Mouse (Mus musculus): ENCODE data around the gene Cpn1. TPM values are rescaled to one million over a fixed set of nuclear protein-coding genes. Genes with fewer than 3 reads are reported as not detected.

The Cpn1 gene
- total and polyA plus RNA-seq, 2 experiments from 2014 or later, result 0.12 TPM; not detected in 1

DNA sequence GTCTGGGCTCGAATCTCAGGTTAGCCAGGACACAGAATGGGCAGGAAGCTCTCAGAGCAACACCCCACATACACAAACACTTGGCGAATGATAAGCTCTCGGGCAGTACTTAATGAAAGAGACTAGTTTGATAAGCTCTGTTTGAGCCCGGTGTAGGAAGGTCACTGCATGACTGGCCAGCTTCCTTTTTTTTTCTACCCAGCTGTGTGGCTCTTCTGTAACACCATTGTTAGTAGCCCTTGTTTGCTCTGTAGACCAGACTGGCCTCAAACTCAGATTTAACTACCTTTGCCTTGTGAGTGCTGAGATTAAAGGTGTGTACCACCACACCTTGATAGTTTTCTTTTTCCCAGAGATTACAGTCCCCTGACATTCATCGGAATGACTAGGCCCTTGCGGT is 27.5 kb upstream of the Cpn1 start:
- TF ChIP-seq EP300 (IDR thresholded peaks at IDR 0.05; ENCODE audit: low read depth) (no peak), CTCF (IDR thresholded peaks at IDR 0.05; ENCODE audit: low read depth) (no peak)
- WGBS, result 44% methylated on average over 6 of the region's 6 CpGs
- no peaks in the 10 kb centered on the region for H3K9me3 ChIP-seq (replicated peaks; ENCODE audit: control insufficient read depth, low read length)
- no peak for DNase-seq (ENCODE audit: low spot score)
- no peak overlapping the region for H3K27ac ChIP-seq (ENCODE audit: low read depth)
- H3K4me2 ChIP-seq (ENCODE audit: low read depth, low read length), result no peak overlapping the region
- H3K36me3 ChIP-seq (replicated peaks; ENCODE audit: control insufficient read depth, insufficient read depth, low read length), result no peaks in the 10 kb centered on the region
- no peaks in the 10 kb centered on the region for H3K4me1 ChIP-seq (ENCODE audit: control insufficient read depth, insufficient read depth)
- no peak overlapping the region for H3K9ac ChIP-seq (replicated peaks; ENCODE audit: low read depth, low read length)
- no peak for ATAC-seq (ENCODE audit: insufficient read depth, low read depth)
- no peaks in the 10 kb centered on the region for H3K27me3 ChIP-seq (ENCODE audit: control insufficient read depth, insufficient read depth, low read length)
- no peak overlapping the region for H3K4me3 ChIP-seq (ENCODE audit: low read depth, low read length)

DNA sequence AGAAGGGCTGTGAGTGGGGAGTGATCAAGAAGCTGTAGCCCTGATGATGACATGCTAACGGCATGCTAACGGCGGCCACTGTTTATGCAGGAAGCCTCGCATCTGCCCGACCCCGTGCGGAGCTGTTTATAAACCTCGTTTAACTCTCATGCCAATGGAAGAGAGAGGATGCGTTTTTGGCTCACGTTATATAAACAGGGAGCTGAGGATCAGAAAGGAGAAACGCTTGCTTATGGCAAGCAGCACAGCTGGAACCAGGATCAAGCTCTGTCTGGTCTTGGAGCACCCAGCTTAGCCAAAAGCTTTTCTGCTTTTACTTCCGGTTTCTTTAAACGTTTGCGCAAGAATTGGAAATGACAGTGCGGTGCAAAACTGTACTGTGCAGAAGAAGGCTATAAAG is 22.4 kb upstream of the Cpn1 start:
- Histone ChIP-seq H3K4me3 (ENCODE audit: low read depth, low read length) (no peak overlapping the region), H3K36me3 (replicated peaks; ENCODE audit: control insufficient read depth, insufficient read depth, low read length) (no peaks in the 10 kb centered on the region), H3K9me3 (replicated peaks; ENCODE audit: control insufficient read depth, low read length) (no peaks in the 10 kb centered on the region), H3K4me1 (ENCODE audit: control insufficient read depth, insufficient read depth) (no peaks in the 10 kb centered on the region), H3K4me2 (ENCODE audit: low read depth, low read length) (no peak overlapping the region), H3K9ac (replicated peaks; ENCODE audit: low read depth, low read length) (no peak overlapping the region), H3K27me3 (ENCODE audit: control insufficient read depth, insufficient read depth, low read length) (no peaks in the 10 kb centered on the region), H3K27ac (ENCODE audit: low read depth) (no peak overlapping the region)
- 72% methylated on average over 15 of the region's 15 CpGs for WGBS
- TF ChIP-seq EP300 (IDR thresholded peaks at IDR 0.05; ENCODE audit: low read depth) (no peak), CTCF (IDR thresholded peaks at IDR 0.05; ENCODE audit: low read depth) (no peak)
- no peak for DNase-seq (ENCODE audit: low spot score)
- no peak for ATAC-seq (ENCODE audit: insufficient read depth, low read depth)

DNA sequence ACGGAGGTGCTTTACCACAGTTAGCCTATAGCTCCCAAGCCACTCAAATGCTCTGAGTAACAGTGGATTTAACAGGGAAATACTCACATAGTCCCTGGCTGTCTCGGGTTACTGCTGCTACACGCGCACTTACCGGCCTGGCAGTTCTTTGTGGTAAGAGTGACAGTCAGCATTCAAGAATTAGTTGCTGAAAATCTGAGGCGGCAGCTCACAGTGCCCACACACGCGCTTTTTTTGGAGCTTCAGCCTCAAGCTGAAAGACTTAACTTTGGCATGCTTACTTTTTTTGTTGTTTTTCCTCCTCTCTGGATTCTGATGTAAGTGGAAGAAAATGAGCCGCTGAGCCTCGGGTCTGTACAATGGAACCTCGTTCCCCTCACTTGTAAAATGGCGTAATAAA is 20.8 kb upstream of the Cpn1 start:
- H3K36me3 ChIP-seq (replicated peaks; ENCODE audit: control insufficient read depth, insufficient read depth, low read length), result no peaks in the 10 kb centered on the region
- no peaks in the 10 kb centered on the region for H3K27me3 ChIP-seq (ENCODE audit: control insufficient read depth, insufficient read depth, low read length)
- no peaks in the 10 kb centered on the region for H3K9me3 ChIP-seq (replicated peaks; ENCODE audit: control insufficient read depth, low read length)
- TF ChIP-seq CTCF (IDR thresholded peaks at IDR 0.05; ENCODE audit: low read depth) (no peak), EP300 (IDR thresholded peaks at IDR 0.05; ENCODE audit: low read depth) (no peak)
- no peaks in the 10 kb centered on the region for H3K4me1 ChIP-seq (ENCODE audit: control insufficient read depth, insufficient read depth)
- WGBS, result 67% methylated on average over 12 of the region's 12 CpGs
- H3K27ac ChIP-seq (ENCODE audit: low read depth), result no peak overlapping the region
- DNase-seq (ENCODE audit: low spot score) (no peak), ATAC-seq (ENCODE audit: insufficient read depth, low read depth) (no peak)
- H3K9ac ChIP-seq (replicated peaks; ENCODE audit: low read depth, low read length), result no peak overlapping the region
- H3K4me3 ChIP-seq (ENCODE audit: low read depth, low read length), result no peak overlapping the region
- no peak overlapping the region for H3K4me2 ChIP-seq (ENCODE audit: low read depth, low read length)

GRCm38 (mm10) chr19:44005025-44005424 is 18.7 kb upstream of the Cpn1 start:
- no peaks in the 10 kb centered on the region for H3K4me1 ChIP-seq (ENCODE audit: control insufficient read depth, insufficient read depth)
- no peak for ATAC-seq (ENCODE audit: insufficient read depth, low read depth)
- no peak overlapping the region for H3K27ac ChIP-seq (ENCODE audit: low read depth)
- H3K4me2 ChIP-seq (ENCODE audit: low read depth, low read length), result no peak overlapping the region
- H3K27me3 ChIP-seq (ENCODE audit: control insufficient read depth, insufficient read depth, low read length), result no peaks in the 10 kb centered on the region
- H3K9ac ChIP-seq (replicated peaks; ENCODE audit: low read depth, low read length), result no peak overlapping the region
- H3K4me3 ChIP-seq (ENCODE audit: low read depth, low read length), result no peak overlapping the region
- TF ChIP-seq EP300 (IDR thresholded peaks at IDR 0.05; ENCODE audit: low read depth), result no peak
- TF ChIP-seq CTCF (IDR thresholded peaks at IDR 0.05; ENCODE audit: low read depth), result no peak
- H3K36me3 ChIP-seq (replicated peaks; ENCODE audit: control insufficient read depth, insufficient read depth, low read length), result no peaks in the 10 kb centered on the region
- 70% methylated on average over 4 of the region's 4 CpGs for WGBS
- H3K9me3 ChIP-seq (replicated peaks; ENCODE audit: control insufficient read depth, low read length), result no peaks in the 10 kb centered on the region
- DNase-seq (ENCODE audit: low spot score), result no peak

GRCm38 (mm10) chr19:44004261-44004660 is 17.9 kb upstream of the Cpn1 start:
- H3K27me3 ChIP-seq (ENCODE audit: control insufficient read depth, insufficient read depth, low read length), result no peaks in the 10 kb centered on the region
- TF ChIP-seq CTCF (IDR thresholded peaks at IDR 0.05; ENCODE audit: low read depth) (no peak), EP300 (IDR thresholded peaks at IDR 0.05; ENCODE audit: low read depth) (no peak)
- no peak overlapping the region for H3K27ac ChIP-seq (ENCODE audit: low read depth)
- no peak for ATAC-seq (ENCODE audit: insufficient read depth, low read depth)
- H3K9ac ChIP-seq (replicated peaks; ENCODE audit: low read depth, low read length), result no peak overlapping the region
- no peak overlapping the region for H3K4me3 ChIP-seq (ENCODE audit: low read depth, low read length)
- no peak overlapping the region for H3K4me2 ChIP-seq (ENCODE audit: low read depth, low read length)
- H3K36me3 ChIP-seq (replicated peaks; ENCODE audit: control insufficient read depth, insufficient read depth, low read length), result no peaks in the 10 kb centered on the region
- no peaks in the 10 kb centered on the region for H3K4me1 ChIP-seq (ENCODE audit: control insufficient read depth, insufficient read depth)
- H3K9me3 ChIP-seq (replicated peaks; ENCODE audit: control insufficient read depth, low read length), result no peaks in the 10 kb centered on the region
- 85% methylated on average over 2 of the region's 2 CpGs for WGBS
- DNase-seq (ENCODE audit: low spot score), result no peak

GRCm38 (mm10) chr19:44000720-44001119 is 14.4 kb upstream of the Cpn1 start:
- ATAC-seq (ENCODE audit: insufficient read depth, low read depth), result no peak
- TF ChIP-seq EP300 (IDR thresholded peaks at IDR 0.05; ENCODE audit: low read depth) (no peak), CTCF (IDR thresholded peaks at IDR 0.05; ENCODE audit: low read depth) (no peak)

More at GRCm38 (mm10) chr19:44000720-44001119, 14.4 kb upstream of the Cpn1 start:
- 73% methylated on average over 5 of the region's 5 CpGs for WGBS
- H3K27me3 ChIP-seq (ENCODE audit: control insufficient read depth, insufficient read depth, low read length), result no peaks in the 10 kb centered on the region
- H3K4me1 ChIP-seq (ENCODE audit: control insufficient read depth, insufficient read depth), result no peaks in the 10 kb centered on the region
- no peak overlapping the region for H3K9ac ChIP-seq (replicated peaks; ENCODE audit: low read depth, low read length)
- no peaks in the 10 kb centered on the region for H3K9me3 ChIP-seq (replicated peaks; ENCODE audit: control insufficient read depth, low read length)
- H3K36me3 ChIP-seq (replicated peaks; ENCODE audit: control insufficient read depth, insufficient read depth, low read length), result no peaks in the 10 kb centered on the region
- no peak overlapping the region for H3K27ac ChIP-seq (ENCODE audit: low read depth)
- no peak for DNase-seq (ENCODE audit: low spot score)
- H3K4me3 ChIP-seq (ENCODE audit: low read depth, low read length), result no peak overlapping the region
- H3K4me2 ChIP-seq (ENCODE audit: low read depth, low read length), result no peak overlapping the region

Measured in heart, postnatal 0 days (tissue).